Mouse (Mus musculus): ENCODE measurements around the gene Wdr74.
A peak's percentile ranks its signal among the peaks of the same experiment; 100 is the strongest.

DNA sequence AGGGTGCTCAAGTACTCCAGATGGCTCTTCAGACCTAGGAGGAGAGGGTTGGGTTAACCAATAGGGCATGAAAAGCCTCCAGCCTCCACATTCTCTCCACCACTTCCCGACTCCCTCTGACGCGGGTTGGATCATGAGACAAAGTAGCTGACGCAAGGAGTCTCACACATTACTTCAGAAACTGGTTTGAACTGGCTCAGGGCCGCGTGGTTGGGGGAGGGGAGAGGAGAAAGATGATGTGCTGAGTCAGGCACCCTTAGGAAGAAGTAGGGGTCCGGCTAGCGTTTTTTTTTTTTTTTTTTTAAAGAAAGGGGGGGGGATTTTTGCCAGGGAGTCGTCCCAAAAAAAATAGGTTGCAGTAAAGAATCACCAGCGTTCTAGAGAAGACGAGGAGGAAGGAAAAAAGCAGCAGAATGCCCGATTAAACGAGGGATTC, 22.7 kb upstream of the Wdr74 start:
- TF ChIP-seq POLR2A (IDR thresholded peaks at IDR 0.05; ENCODE audit: extremely low read depth, insufficient read depth, low read length) (0 out of 2 replicates have a peak, but pooled peaks have one; percentile 17), CTCF (IDR thresholded peaks at IDR 0.05; ENCODE audit: extremely low read depth, insufficient read depth, low read length) (no peak)
